Comparison of ENCODE assay signal across 10 mouse cellular contexts in genomic region chr11:3294641-3295040, GRCm38 (mm10). TPM values are rescaled to one million over a fixed set of nuclear protein-coding genes. Genes with fewer than 3 reads are reported as not detected.
DNase-seq lines count a peak whose midpoint lies in the region; ATAC-seq lines count a peak whose summit lies in the region.
"Had no signal": no experiment of that assay in that cellular context is flagged by ENCODE, and none has a peak within 500 bp of the region (broad histone marks: within the 10 kb centered on the region; RNA-seq: fewer than 3 reads in every experiment).

No protein-coding gene starts in this region.

- no peak overlapping the region for H3K9ac ChIP-seq in embryonic facial prominence, embryonic 11.5 days (replicated peaks; ENCODE audit: low read length)
- H3K9ac ChIP-seq in hindbrain, embryonic 13.5 days, result peak overlapping the region; percentile 96
- peak overlapping the region; percentile 97 for H3K9ac ChIP-seq in midbrain, embryonic 13.5 days (replicated peaks)

- H3K4me2 ChIP-seq in embryonic facial prominence, embryonic 11.5 days (ENCODE audit: low read depth, low read length), result peak overlapping the region; percentile 98; the same call in 1 of the 2 replicates
- peak overlapping the region; percentile 100 for H3K4me2 ChIP-seq in hindbrain, embryonic 13.5 days
- peak overlapping the region; percentile 89 for H3K4me2 ChIP-seq in midbrain, embryonic 13.5 days (replicated peaks)

- peaks cover 5% of the 10 kb centered on the region for H3K4me1 ChIP-seq in embryonic facial prominence, embryonic 11.5 days (ENCODE audit: control insufficient read depth, insufficient read depth, low read length)
- H3K4me1 ChIP-seq in hindbrain, embryonic 13.5 days (replicated peaks), result peaks cover 59% of the 10 kb centered on the region
- H3K4me1 ChIP-seq in midbrain, embryonic 13.5 days (replicated peaks), result peaks cover 52% of the 10 kb centered on the region

- H3K27me3 ChIP-seq in embryonic facial prominence, embryonic 11.5 days (ENCODE audit: control insufficient read depth, insufficient read depth, low read length), result no peaks in the 10 kb centered on the region
- H3K27me3 ChIP-seq in hindbrain, embryonic 13.5 days, result no peaks in the 10 kb centered on the region
- no peaks in the 10 kb centered on the region for H3K27me3 ChIP-seq in midbrain, embryonic 13.5 days

- H3K9me3 ChIP-seq in embryonic facial prominence, embryonic 11.5 days (replicated peaks; ENCODE audit: control insufficient read depth, low read length), result no peaks in the 10 kb centered on the region
- H3K9me3 ChIP-seq in hindbrain, embryonic 13.5 days, result no peaks in the 10 kb centered on the region
- no peaks in the 10 kb centered on the region for H3K9me3 ChIP-seq in midbrain, embryonic 13.5 days

- no peak overlapping the region for H3K27ac ChIP-seq in embryonic facial prominence, embryonic 11.5 days (replicated peaks; ENCODE audit: low read depth, low read length)
- 0 out of 2 replicates have a peak overlapping the region, but pooled peaks have one; percentile 100 for H3K27ac ChIP-seq in hindbrain, embryonic 13.5 days
- H3K27ac ChIP-seq in midbrain, embryonic 13.5 days, result peak overlapping the region; percentile 100

- 78% methylated on average over 2 of the region's 2 CpGs for whole genome bisulfite sequencing in embryonic facial prominence, embryonic 11.5 days
- 87% methylated on average over 2 of the region's 2 CpGs for WGBS in hindbrain, embryonic 13.5 days
- WGBS in midbrain, embryonic 13.5 days, result 92% methylated on average over 2 of the region's 2 CpGs

- peak; percentile 84 for DNase-seq in heart, adult 11 months
- DNase-seq in heart, adult 9 months (ENCODE audit: low spot score in 2 of 2), result no peak
- DNase-seq in embryonic facial prominence, embryonic 11.5 days (ENCODE audit: low spot score), result no peak
- DNase-seq in spleen, postnatal 10 days (ENCODE audit: low spot score in 2 of 2), result no peak
- no peak for DNase-seq in Muller cell, postnatal 12 days (ENCODE audit: inconsistent ontology term)
- DNase-seq: gastrocnemius, postnatal 36 days; lung, postnatal 10 days had no signal

- no peak for ATAC-seq in embryonic facial prominence, embryonic 11.5 days (replicated peaks; ENCODE audit: insufficient number of reproducible peaks, low FRiP score, low TSS enrichment, low read depth)
- no peak for ATAC-seq in hindbrain, embryonic 13.5 days (ENCODE audit: low FRiP score)
- ATAC-seq in midbrain, embryonic 13.5 days, result no peak
- ATAC-seq in erythroblast, adult 5-6 weeks (replicated peaks; ENCODE audit: low FRiP score, poor library complexity, severe bottlenecking), result no peak

- no peak overlapping the region for H3K4me3 ChIP-seq in embryonic facial prominence, embryonic 11.5 days (ENCODE audit: low read depth, low read length)
- H3K4me3 ChIP-seq in hindbrain, embryonic 13.5 days, result peak overlapping the region; percentile 82
- peak overlapping the region; percentile 89 for H3K4me3 ChIP-seq in midbrain, embryonic 13.5 days (replicated peaks)

- H3K36me3 ChIP-seq in embryonic facial prominence, embryonic 11.5 days (replicated peaks; ENCODE audit: control insufficient read depth, insufficient read depth, low read depth, low read length), result peaks cover 35% of the 10 kb centered on the region
- peaks cover 63% of the 10 kb centered on the region for H3K36me3 ChIP-seq in hindbrain, embryonic 13.5 days
- H3K36me3 ChIP-seq in midbrain, embryonic 13.5 days, result peaks cover 62% of the 10 kb centered on the region

RNA-seq across cellular contexts. Expression of gene Patz1, which starts 6.0 kb away (rescaled TPM):
- 72.6 and 73.2 TPM in 2 replicates for polyA plus RNA-seq in embryonic facial prominence, embryonic 11.5 days (2014; fragmentation: Nextera tagmentation; extraction: Ambion mirVana)
- polyA plus RNA-seq in hindbrain, embryonic 13.5 days (2015; fragmentation: Nextera tagmentation; extraction: Ambion mirVana), result 69.6 TPM in 2 replicates
- polyA plus RNA-seq in midbrain, embryonic 13.5 days (2015; fragmentation: Nextera tagmentation; extraction: Ambion mirVana), result 94.6 and 106 TPM in 2 replicates
- total RNA-seq in erythroblast, adult 5-6 weeks (2015; ENCODE audit: low replicate concordance), result 18.0 and 18.6 TPM in 2 replicates
- total RNA-seq in erythroblast, adult 5-6 weeks (2017; ENCODE audit: low replicate concordance), result 13.5 and 22.2 TPM in 2 replicates

RNA-seq across cellular contexts. Expression of gene Drg1, which starts 28.4 kb away (rescaled TPM):
- 294 and 301 TPM in 2 replicates for polyA plus RNA-seq in embryonic facial prominence, embryonic 11.5 days (2014; fragmentation: Nextera tagmentation; extraction: Ambion mirVana)
- polyA plus RNA-seq in hindbrain, embryonic 13.5 days (2015; fragmentation: Nextera tagmentation; extraction: Ambion mirVana), result 235 and 243 TPM in 2 replicates
- polyA plus RNA-seq in midbrain, embryonic 13.5 days (2015; fragmentation: Nextera tagmentation; extraction: Ambion mirVana), result 261 and 285 TPM in 2 replicates
- 54.8 and 79.9 TPM in 2 replicates for total RNA-seq in erythroblast, adult 5-6 weeks (2015; ENCODE audit: low replicate concordance)
- 66.1 and 97.9 TPM in 2 replicates for total RNA-seq in erythroblast, adult 5-6 weeks (2017; ENCODE audit: low replicate concordance)

RNA-seq across cellular contexts. Expression of gene Pik3ip1, which starts 35.6 kb away (rescaled TPM):
- polyA plus RNA-seq in embryonic facial prominence, embryonic 11.5 days (2014; fragmentation: Nextera tagmentation; extraction: Ambion mirVana), result 10.5 and 10.6 TPM in 2 replicates
- polyA plus RNA-seq in hindbrain, embryonic 13.5 days (2015; fragmentation: Nextera tagmentation; extraction: Ambion mirVana), result 25.4 and 25.5 TPM in 2 replicates
- polyA plus RNA-seq in midbrain, embryonic 13.5 days (2015; fragmentation: Nextera tagmentation; extraction: Ambion mirVana), result 24.2 and 25.1 TPM in 2 replicates
- 0.77 and 2.9 TPM in 2 replicates for total RNA-seq in erythroblast, adult 5-6 weeks (2015; ENCODE audit: low replicate concordance)
- 3.5 and 3.8 TPM in 2 replicates for total RNA-seq in erythroblast, adult 5-6 weeks (2017; ENCODE audit: low replicate concordance)
